Mouse (Mus musculus) bone marrow, adult 2 months (tissue): ENCODE results near the gene Gm12887. TPM values are rescaled to one million over a fixed set of nuclear protein-coding genes. Genes with fewer than 3 reads are reported as not detected.

ENCODE experiments used
- H3K27ac ChIP-seq: fragments of 200-500 bp; 2 replicates; pipeline ENCODE4 v1.5.1; 2012; ENCODE audit warnings: low read depth, mild to moderate bottlenecking, control low read depth, inconsistent platforms, low read length; ENCODE audit not compliant: control insufficient read depth, poor library complexity, insufficient read depth
- H3K4me1 ChIP-seq: fragments of 200-500 bp; 2 replicates; pipeline ENCODE4 v1.6.1; 2011; ENCODE audit warnings: low read length; ENCODE audit not compliant: control insufficient read depth, insufficient read depth
- H3K4me3 ChIP-seq: fragments of 200-500 bp; replicated peaks from 2 replicates; pipeline ENCODE3; 2011; ENCODE audit warnings: mild to moderate bottlenecking, low read depth, low read length, control low read depth; ENCODE audit not compliant: control insufficient read depth
- CTCF ChIP-seq: fragments of 200-500 bp; IDR thresholded peaks from 2 replicates; pipeline ENCODE4 v1.5.1; 2011; ENCODE audit warnings: low read length, control low read depth; ENCODE audit not compliant: control insufficient read depth, insufficient read depth
- POLR2A ChIP-seq: fragments of 200-500 bp; IDR thresholded peaks from 2 replicates; pipeline ENCODE4 v1.6.1; 2011; ENCODE audit warnings: low read depth, mild to moderate bottlenecking, control low read depth, low read length, borderline replicate concordance; ENCODE audit not compliant: control insufficient read depth
- WGBS: fragments of 180-500 bp; shearing (Covaris S2); methylation state at CpG from one replicate; pipeline ENCODE4 v1.1.7; 2018; 5-methylcytosine and 5-hydroxymethylcytosine counted together
- polyA plus RNA-seq: library from polyadenylated mRNA; stranded (reverse); fragments of >200 nt; gene quantifications from 2 replicates; pipeline ENCODE4 v1.2.4, GENCODE M21; 2011; ENCODE audit warnings: low replicate concordance; ENCODE audit not compliant: missing spikeins, insufficient read depth, insufficient read length

The Gm12887 gene
- polyA plus RNA-seq: not detected in 2 replicates

DNA sequence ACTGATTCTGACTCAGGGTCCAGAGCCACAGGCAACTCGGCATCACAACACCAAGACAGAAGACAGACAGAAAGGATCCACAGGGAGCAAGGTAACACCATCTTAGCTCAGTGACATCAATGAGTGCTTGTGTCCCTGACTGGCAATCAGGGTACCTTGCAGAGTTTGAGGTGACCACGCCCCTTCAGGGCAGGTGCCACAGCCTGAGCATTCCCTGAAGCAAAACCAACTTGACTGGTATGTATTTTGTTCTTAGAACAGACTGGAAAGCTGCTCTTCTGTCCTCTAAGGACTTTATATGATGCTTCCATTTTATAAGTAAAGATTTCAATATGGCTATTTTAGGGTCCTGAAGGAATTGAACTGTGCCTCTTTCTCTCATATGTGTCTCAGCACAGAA, at the start of gene Gm12887:
Gm12887 (minus strand) TSS at position 101 of the 400 bp plus-strand sequence.
- H3K4me1 ChIP-seq: no peaks in the 10 kb centered on the region
- H3K4me3 ChIP-seq: no peak within 1 kb of the TSS
- H3K27ac ChIP-seq: no peak within 1 kb of the TSS
- no peak for TF ChIP-seq POLR2A
- no peak for TF ChIP-seq CTCF
- WGBS: 32% methylated on average over 2 of the region's 2 CpGs

DNA sequence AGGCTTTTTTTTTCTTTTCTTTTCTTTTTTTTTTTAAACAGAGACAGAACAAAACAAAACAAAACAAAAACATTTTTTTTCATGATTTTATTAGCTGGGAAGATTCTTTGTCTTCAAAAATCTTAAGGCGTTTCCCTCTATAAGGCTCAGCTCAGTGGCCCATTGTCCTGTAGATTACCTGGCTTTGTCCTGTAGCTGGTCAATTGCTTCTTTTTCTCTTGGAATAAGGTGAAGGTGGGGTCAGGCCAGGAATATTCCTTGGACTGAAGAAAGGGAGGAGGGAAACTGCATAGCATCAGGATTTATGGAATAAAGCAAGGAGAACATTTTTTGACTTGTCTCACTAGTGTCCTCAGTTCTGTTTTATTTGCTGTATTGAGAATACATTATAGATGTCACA, 35.1 kb upstream of the Gm12887 start:
- Histone ChIP-seq H3K4me1 (no peaks in the 10 kb centered on the region), H3K27ac (no peak overlapping the region), H3K4me3 (no peak overlapping the region)
- whole genome bisulfite sequencing: 83% methylated on average over 1 of the region's 1 CpGs
- TF ChIP-seq POLR2A (no peak), CTCF (no peak)

Other genes with a start within 250 kb of the Gm12887 start
- 1.8 TPM in 1 of 2 replicates, not detected in the other for gene Gm12886, start 199.0 kb downstream of the Gm12887 start, polyA plus RNA-seq